Comparison of ENCODE assay signal across 8 mouse cellular contexts in genomic region chr11:88718766-88719595, GRCm38 (mm10). TPM values are rescaled to one million over a fixed set of nuclear protein-coding genes. Genes with fewer than 3 reads are reported as not detected.
A peak's percentile ranks its signal among the peaks of the same experiment; 100 is the strongest.
DNase-seq lines count a peak whose midpoint lies in the region; ATAC-seq and TF ChIP-seq lines count a peak whose summit lies in the region.

No protein-coding gene starts in this region.

- H3K27me3 ChIP-seq in heart, embryonic 10.5 days (ENCODE audit: insufficient read depth, poor library complexity, severe bottlenecking) = no peaks in the 10 kb centered on the region
- no peaks in the 10 kb centered on the region for H3K27me3 ChIP-seq in E14TG2a.4 (ENCODE audit: insufficient read depth, low read length)
- no peaks in the 10 kb centered on the region for H3K27me3 ChIP-seq in embryonic facial prominence, embryonic 14.5 days (replicated peaks; ENCODE audit: control insufficient read depth, insufficient read depth, low read length)
- no peaks in the 10 kb centered on the region for H3K27me3 ChIP-seq in hindbrain, embryonic 14.5 days (ENCODE audit: control insufficient read depth, insufficient read depth, low read length)

- peak overlapping the region; percentile 100 for H3K27ac ChIP-seq in heart, embryonic 10.5 days
- H3K27ac ChIP-seq in embryonic facial prominence, embryonic 14.5 days (replicated peaks; ENCODE audit: low read depth, low read length) = peak overlapping the region; percentile 92
- peak overlapping the region; percentile 89 for H3K27ac ChIP-seq in hindbrain, embryonic 14.5 days

- H3K9ac ChIP-seq in embryonic facial prominence, embryonic 14.5 days (ENCODE audit: low read depth, low read length) = peak overlapping the region; percentile 99
- peak overlapping the region; percentile 97 for H3K9ac ChIP-seq in hindbrain, embryonic 14.5 days

- DNase-seq in heart, embryonic 10.5 days (ENCODE audit: low spot score) = peak; percentile 83
- no peak for DNase-seq in heart, adult 9 months (ENCODE audit: low spot score in 2 of 2)
- DNase-seq in embryonic facial prominence, embryonic 14.5 days (ENCODE audit: low spot score) = peak; percentile 46
- DNase-seq in hindbrain, embryonic 14.5 days (ENCODE audit: low spot score) = no peak
- DNase-seq in lung, postnatal 36 days = peak; percentile 52
- peak; percentile 73 for DNase-seq in testis, postnatal 10 days (ENCODE audit: low spot score)
- no peak for DNase-seq in retina, postnatal 1 day

- peaks cover 47% of the 10 kb centered on the region for H3K4me1 ChIP-seq in heart, embryonic 10.5 days
- H3K4me1 ChIP-seq in E14TG2a.4 (replicated peaks; ENCODE audit: low read depth, low read length) = peaks cover 64% of the 10 kb centered on the region
- H3K4me1 ChIP-seq in embryonic facial prominence, embryonic 14.5 days (ENCODE audit: control insufficient read depth, insufficient read depth, low read length) = peaks cover 10% of the 10 kb centered on the region
- H3K4me1 ChIP-seq in hindbrain, embryonic 14.5 days (replicated peaks; ENCODE audit: control insufficient read depth, insufficient read depth, low read length) = peaks cover 32% of the 10 kb centered on the region

- peak overlapping the region; percentile 96 for H3K4me3 ChIP-seq in heart, embryonic 10.5 days
- peak overlapping the region; percentile 88 for H3K4me3 ChIP-seq in E14TG2a.4 (replicated peaks; ENCODE audit: low read length)
- H3K4me3 ChIP-seq in embryonic facial prominence, embryonic 14.5 days (ENCODE audit: low read depth, low read length) = peak overlapping the region; percentile 90
- peak overlapping the region; percentile 94 for H3K4me3 ChIP-seq in hindbrain, embryonic 14.5 days (replicated peaks; ENCODE audit: low read length)

- peaks cover 6% of the 10 kb centered on the region; the same call in 1 of the 2 replicates for H3K36me3 ChIP-seq in heart, embryonic 10.5 days
- H3K36me3 ChIP-seq in E14TG2a.4 (ENCODE audit: insufficient read depth, low read length) = peaks cover 12% of the 10 kb centered on the region
- H3K36me3 ChIP-seq in embryonic facial prominence, embryonic 14.5 days (ENCODE audit: control insufficient read depth, insufficient read depth, low read length) = no peaks in the 10 kb centered on the region
- H3K36me3 ChIP-seq in hindbrain, embryonic 14.5 days (replicated peaks; ENCODE audit: control insufficient read depth, insufficient read depth) = 0 out of 2 replicates have a peak, but pooled peaks cover 1% of the 10 kb centered on the region

- H3K4me2 ChIP-seq in embryonic facial prominence, embryonic 14.5 days (ENCODE audit: low read depth, low read length) = peak overlapping the region; percentile 86
- H3K4me2 ChIP-seq in hindbrain, embryonic 14.5 days (replicated peaks) = peak overlapping the region; percentile 95

- no peaks in the 10 kb centered on the region for H3K9me3 ChIP-seq in heart, embryonic 10.5 days
- no peaks in the 10 kb centered on the region for H3K9me3 ChIP-seq in E14TG2a.4 (ENCODE audit: low read length)
- no peaks in the 10 kb centered on the region for H3K9me3 ChIP-seq in embryonic facial prominence, embryonic 14.5 days (ENCODE audit: control insufficient read depth, low read length)
- no peaks in the 10 kb centered on the region for H3K9me3 ChIP-seq in hindbrain, embryonic 14.5 days (ENCODE audit: control insufficient read depth, low read length)

- WGBS in heart, embryonic 10.5 days = 4% methylated on average over 38 of the region's 38 CpGs
- 4% methylated on average over 33 of the region's 38 CpGs for WGBS in embryonic facial prominence, embryonic 14.5 days
- WGBS in hindbrain, embryonic 14.5 days = 3% methylated on average over 38 of the region's 38 CpGs

- no peak for TF ChIP-seq CTCF in E14TG2a.4 (conservative IDR thresholded peaks at IDR 0.05; ENCODE audit: low read length)

- ATAC-seq in embryonic facial prominence, embryonic 14.5 days (ENCODE audit: low read depth) = peak; percentile 53
- peak; percentile 53; the same call in 1 of the 2 replicates for ATAC-seq in hindbrain, embryonic 14.5 days (ENCODE audit: low FRiP score)

RNA-seq across cellular contexts. Expression of gene Msi2, which starts 0.7 kb away (rescaled TPM):
- 15.9 and 16.3 TPM in 2 replicates for polyA plus RNA-seq in heart, embryonic 10.5 days (2016; fragmentation: Nextera tagmentation; extraction: Ambion mirVana)
- 15.2 and 15.9 TPM in 2 replicates for polyA plus RNA-seq in embryonic facial prominence, embryonic 14.5 days (2014; fragmentation: Nextera tagmentation; extraction: Ambion mirVana)
- polyA plus RNA-seq in hindbrain, embryonic 14.5 days (2014; fragmentation: Nextera tagmentation; extraction: Ambion mirVana) = 22.4 and 26.5 TPM in 2 replicates

Comparison
In these comparisons a context has a peak if more than half of its experiments do, and no peak if none do; other contexts are left out.
1. DNase-seq: peak in heart, embryonic 10.5 days (single experiment), embryonic facial prominence, embryonic 14.5 days (single experiment), lung, postnatal 36 days (single experiment) and testis, postnatal 10 days (single experiment); none in heart, adult 9 months (0 of 2), hindbrain, embryonic 14.5 days (single experiment) and retina, postnatal 1 day (single experiment).
2. Peak in every context shown above with its lines, with median percentiles within 50 percentile points of each other: H3K27ac ChIP-seq and H3K4me3 ChIP-seq.